Mouse (Mus musculus): Measurements from ENCODE around the gene Tcf7. TPM values are rescaled to one million over a fixed set of nuclear protein-coding genes. Genes with fewer than 3 reads are reported as not detected.
A peak's percentile ranks its signal among the peaks of the same experiment; 100 is the strongest.

Tcf7 gene
- total RNA-seq, 2 experiments from 2014 or later, result 0.82 to 1.4 TPM

- ATAC-seq (replicated peaks; ENCODE audit: poor library complexity, severe bottlenecking), result no peak
Observed at GRCm38 (mm10) chr11:52271765-52272495, 10.9 kb downstream of the Tcf7 start.

GRCm38 (mm10) chr11:52269841-52270240 lies 13.0 kb downstream of the Tcf7 start:
- ATAC-seq (replicated peaks; ENCODE audit: poor library complexity, severe bottlenecking), result no peak

DNA sequence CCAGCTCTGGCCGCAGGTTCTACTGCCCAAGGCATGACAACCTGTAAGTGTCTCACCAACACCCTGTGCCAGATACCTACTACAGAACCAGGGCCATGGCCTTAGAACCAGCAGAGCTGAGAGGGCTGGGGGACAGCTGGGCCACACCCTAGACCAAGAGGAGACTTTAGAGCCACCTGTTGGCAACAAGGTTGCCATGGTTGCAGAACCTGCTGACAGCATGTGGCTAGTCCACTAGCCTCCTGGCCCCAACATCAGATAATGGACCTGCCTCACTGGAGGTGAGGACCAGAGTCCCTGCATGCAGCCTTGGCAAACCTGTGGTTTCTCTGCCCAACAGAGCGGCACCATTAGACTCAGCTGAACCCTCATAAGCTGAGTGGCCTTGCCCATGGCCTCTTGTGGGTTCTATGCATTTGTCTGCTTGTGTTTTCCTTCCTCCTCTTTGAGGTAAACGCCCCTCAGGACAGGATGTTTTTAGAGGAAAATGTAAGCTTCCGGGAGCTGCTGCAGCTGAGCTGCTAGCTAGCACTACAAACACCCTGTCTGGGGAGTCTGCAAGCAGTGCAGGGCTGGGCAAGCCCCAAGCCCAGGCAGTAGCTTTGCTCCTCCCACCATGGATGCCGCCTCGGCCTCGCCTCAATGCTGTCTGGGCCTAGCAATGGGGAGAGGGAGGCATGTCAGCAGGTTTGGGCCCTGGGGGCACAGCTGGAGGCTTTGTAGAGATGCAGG lies 14.5 kb downstream of the Tcf7 start:
- ATAC-seq (replicated peaks; ENCODE audit: poor library complexity, severe bottlenecking), result peak; percentile 15; the same call in 1 of the 2 replicates

- no peak for ATAC-seq (replicated peaks; ENCODE audit: poor library complexity, severe bottlenecking)
Observed at GRCm38 (mm10) chr11:52267271-52267670, 15.5 kb downstream of the Tcf7 start.

DNA sequence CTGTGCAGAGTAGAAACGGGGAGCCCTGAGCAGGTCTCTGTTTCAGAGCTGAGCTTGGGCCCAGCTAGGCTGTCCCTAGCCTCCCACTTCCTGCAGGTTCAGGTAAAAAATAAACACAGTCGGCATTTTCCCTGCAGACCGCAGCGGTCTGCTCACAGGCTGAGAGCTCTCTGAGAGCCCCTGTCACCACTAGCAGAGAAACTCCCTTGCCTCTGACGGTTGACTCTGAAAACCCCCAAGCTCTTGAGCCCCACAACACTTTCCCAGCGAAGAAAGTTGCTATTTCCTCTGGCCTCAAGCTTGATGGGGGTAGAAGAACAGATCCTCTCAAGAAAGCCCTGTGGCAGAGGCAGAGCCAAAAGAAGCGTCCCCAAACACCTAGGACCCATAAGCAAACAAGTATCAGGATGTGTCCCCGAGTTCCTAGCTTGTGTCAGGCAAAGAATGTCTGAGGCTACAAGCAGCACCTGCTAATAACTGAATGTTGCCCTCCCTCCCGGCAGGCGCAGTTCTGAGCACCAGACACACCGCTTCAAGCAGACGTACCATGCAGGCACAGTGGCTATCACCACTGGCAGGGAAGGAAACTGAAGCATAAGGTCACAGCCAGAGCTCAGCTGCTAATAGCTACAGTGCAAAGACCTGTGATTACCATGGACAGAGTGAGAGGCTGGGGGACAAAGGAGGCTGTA lies 17.1 kb downstream of the Tcf7 start:
- no peak for ATAC-seq (replicated peaks; ENCODE audit: poor library complexity, severe bottlenecking)

DNA sequence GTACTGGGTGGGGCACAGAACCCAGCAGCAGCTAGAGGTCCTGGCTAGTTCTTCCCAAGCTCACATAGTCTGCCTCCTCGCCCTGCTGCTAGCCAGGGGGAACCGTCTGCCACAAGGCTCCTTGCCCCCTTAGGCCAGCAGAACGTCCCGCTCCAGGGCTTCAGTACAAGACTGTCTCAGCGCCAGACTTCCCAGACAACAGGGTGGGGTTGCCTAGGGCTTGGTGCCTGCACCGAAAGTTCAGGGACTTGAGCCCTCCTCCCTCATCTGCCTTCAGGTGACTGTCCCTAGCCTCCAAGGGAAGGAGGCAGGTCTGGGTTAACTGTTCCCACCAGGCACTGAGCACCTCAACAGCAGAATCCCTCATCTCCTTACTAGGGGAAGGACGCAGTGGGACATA lies 17.9 kb downstream of the Tcf7 start:
- no peak for ATAC-seq (replicated peaks; ENCODE audit: poor library complexity, severe bottlenecking)

DNA sequence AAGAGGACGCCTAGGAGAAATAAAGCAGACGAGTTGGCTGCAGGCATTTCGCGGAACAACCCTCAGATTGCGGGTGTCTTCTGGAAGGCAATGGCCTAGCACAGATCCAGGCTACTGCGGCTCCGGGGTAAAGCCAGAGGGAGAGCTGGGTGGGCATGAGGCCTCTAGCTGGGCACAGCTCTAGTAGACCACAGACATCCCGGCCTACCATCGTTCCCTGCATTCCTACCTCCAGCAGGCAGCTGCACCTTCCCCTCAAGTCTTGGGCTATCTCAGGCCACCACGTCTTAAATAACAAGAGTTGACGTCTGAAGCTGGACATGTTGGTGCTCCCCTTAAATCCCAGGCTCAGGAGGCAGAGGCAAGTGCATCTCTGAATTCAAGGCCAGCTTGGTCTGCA lies 20.5 kb downstream of the Tcf7 start:
- ATAC-seq (replicated peaks; ENCODE audit: poor library complexity, severe bottlenecking), result no peak

GRCm38 (mm10) chr11:52261937-52262336 lies 20.9 kb downstream of the Tcf7 start:
- peak; percentile 73 for ATAC-seq (replicated peaks; ENCODE audit: poor library complexity, severe bottlenecking)

DNA sequence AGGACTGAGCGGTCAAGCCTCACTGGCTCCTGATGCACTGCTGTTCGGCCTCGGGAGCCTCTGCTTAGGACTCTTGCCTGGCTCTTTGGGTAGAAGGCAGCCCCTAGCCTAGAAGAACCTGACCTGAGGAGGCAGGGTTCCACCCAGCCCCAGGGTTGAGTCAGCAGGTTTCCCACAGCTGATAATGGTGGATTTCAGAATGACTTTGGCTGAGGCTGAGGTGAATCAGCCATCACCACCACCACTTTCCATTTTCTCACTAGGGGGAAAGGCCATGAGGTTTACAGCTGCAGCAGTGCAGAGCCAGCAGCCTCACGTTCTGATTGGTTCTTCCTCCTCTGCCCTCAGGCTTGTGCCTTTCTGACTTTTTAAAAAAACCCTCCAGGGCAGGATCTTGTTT lies 21.9 kb downstream of the Tcf7 start:
- no peak for ATAC-seq (replicated peaks; ENCODE audit: poor library complexity, severe bottlenecking)

- no peak for ATAC-seq (replicated peaks; ENCODE audit: poor library complexity, severe bottlenecking)
Observed at GRCm38 (mm10) chr11:52258711-52259110, 24.1 kb downstream of the Tcf7 start.

DNA sequence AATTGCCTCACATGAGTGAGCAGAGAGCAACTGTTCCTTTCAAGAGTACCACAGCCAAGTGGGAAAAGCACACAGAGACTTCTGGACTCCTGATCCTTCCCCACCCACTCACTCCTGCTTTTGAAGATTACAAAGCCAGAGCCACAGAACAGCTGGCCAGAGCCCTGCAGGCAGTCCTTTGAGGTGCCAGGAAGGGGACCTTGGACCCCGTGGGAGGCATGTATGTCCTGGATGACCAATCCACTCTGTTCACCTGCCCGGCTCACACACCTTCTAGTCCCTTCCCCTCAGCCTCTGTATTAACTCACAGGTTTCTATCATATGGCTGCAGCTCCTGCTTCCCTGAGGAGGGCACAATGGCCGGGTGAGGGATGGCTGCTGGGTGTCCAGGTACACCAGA lies 25.4 kb downstream of the Tcf7 start:
- no peak for ATAC-seq (replicated peaks; ENCODE audit: poor library complexity, severe bottlenecking)

GRCm38 (mm10) chr11:52255077-52255476 lies 27.7 kb downstream of the Tcf7 start:
- no peak for ATAC-seq (replicated peaks; ENCODE audit: poor library complexity, severe bottlenecking)

DNA sequence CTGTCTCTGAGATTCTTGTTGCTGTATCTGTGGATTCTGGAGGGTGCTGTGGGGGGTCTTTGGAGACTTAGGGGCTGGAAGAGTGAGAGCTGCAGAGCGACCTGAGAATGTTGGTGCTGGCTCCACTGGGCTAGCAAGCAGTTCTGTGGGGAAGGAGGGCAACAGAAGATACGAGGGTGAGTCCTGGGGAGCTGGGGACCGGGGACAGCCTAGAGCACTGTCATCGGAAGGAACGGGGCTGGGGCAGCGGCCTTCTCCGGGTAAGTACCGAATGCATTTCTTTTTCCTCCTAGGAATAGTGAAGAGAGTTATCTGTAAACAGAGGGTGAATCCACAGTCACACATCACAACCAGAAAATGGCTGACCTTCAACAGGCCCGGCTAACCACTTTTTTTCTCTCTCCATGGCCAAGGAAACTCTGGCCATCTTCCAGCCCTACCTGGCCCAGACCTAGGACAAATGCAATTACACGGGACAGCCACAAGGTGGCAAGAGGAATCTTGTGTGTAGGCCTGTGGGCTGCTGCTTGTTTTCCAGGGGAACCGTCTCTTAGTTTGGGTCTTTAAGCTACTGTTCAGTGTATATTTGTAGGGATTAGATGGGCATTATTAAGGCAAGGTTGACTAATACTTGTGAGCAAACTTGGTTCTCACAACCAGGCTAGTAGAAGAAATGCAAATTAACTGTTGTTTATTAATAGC lies 29.0 kb downstream of the Tcf7 start:
- peak; percentile 57 for ATAC-seq (replicated peaks; ENCODE audit: poor library complexity, severe bottlenecking)

DNA sequence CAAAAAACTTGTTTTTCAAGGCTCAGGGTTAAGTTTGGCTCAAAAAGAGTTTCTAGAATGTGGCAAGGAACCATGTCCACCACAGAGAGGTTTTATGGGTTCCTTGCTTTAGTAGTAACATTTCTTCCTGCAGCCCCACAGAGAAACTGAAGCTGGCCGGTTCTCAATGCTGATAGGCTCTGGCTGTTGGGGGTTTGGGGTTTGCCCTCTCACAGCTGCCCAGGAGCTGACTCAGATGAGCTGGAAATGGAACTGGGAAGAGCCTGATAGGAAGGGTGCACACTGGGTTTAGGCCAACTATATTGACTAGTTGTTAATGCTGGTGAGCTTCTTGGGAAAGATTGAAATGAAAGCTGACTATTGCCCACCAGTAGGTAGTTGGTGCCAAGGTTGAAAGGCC lies 30.1 kb downstream of the Tcf7 start:
- no peak for ATAC-seq (replicated peaks; ENCODE audit: poor library complexity, severe bottlenecking)

DNA sequence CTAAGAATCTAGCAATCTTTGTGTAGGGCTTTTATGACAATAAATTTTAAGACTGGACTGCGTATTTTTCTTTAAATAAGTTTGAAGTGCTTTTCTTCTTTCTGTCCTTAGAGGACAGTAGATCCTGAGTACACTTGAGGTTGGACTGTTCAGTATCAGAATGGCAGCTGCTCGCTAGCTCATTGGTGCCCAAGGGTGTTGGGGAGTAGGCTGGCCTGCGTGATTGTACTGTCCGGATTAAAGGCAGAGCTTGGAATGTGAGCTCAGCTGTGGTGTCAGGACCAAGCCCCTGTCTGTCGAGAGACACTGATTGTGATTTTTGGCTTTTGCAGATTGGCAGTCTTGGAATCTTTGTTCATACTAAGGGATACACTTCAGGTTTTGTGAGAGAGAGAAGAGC lies 31.0 kb downstream of the Tcf7 start:
- ATAC-seq (replicated peaks; ENCODE audit: poor library complexity, severe bottlenecking), result no peak

DNA sequence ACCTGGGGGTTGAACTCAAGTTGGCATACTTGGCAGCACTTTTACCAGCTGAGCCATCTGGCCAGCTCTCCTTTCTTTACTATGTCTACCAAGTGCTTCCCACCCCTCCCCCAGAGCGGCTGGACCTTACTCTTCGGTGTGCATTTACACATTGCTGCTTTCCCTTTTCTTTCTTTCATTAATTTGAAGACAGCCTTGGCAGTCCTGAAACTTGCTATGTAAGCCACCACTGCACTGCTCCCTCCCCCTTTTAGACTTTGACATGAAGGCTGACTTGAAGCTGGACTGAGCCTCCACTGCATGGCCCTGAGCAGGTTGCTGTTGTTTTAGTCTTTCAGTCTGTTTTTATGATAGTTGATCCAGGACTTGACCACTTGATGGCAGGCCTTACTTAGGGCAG lies 33.4 kb downstream of the Tcf7 start:
- no peak for ATAC-seq (replicated peaks; ENCODE audit: poor library complexity, severe bottlenecking)

DNA sequence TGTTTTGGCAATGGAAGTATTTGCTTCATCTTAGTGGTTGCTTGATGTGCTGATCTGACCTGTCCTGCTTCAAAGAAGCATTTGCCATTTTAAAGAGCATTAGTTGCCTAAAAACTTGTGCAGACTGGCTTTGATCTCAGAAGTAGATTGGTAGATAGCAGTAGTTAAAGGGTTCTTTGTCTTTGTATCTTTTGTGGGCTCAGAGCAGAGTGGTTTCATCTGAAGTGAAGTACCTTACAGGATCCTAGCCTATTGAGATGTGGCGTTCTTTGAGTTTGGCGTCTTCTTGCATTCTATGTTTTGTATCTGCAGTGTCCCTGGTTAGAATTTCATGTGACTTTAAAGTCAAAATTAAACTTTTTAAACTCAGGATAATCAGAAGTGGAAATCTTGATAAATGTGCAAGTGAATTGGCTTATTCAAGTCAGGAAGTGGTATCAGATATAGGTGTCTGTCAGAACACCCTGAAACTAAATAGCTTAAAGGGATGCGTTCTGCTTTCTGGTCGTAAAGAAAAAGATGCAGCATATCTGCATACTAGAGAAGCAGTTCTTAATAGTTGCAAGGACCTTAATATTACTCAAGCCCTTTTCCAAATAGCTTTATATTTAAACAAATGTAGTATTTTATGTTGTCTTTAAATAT lies 41.8 kb downstream of the Tcf7 start:
- no peak for ATAC-seq (replicated peaks; ENCODE audit: poor library complexity, severe bottlenecking)

DNA sequence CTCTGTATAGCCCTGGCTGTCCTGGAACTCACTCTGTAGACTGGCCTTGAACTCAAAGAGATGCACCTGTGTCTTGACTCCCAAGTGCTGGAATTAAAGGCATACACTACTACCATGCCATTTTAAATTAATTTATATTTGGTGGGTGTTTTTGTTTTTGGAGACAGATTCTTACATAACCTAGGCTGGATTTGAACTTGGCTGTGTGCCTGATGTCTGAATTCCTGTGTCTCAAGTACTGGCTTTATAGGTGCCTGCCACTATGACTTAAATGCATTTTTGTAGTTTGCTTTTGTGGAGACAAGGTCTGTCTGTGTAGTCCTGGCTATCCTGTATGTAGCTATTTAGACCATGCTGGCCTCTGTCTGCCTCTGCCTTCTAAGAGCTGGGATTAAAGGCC lies 48.3 kb downstream of the Tcf7 start:
- ATAC-seq (replicated peaks; ENCODE audit: poor library complexity, severe bottlenecking), result no peak

- ATAC-seq (replicated peaks; ENCODE audit: poor library complexity, severe bottlenecking), result no peak
Observed at GRCm38 (mm10) chr11:52233906-52234305, 48.9 kb downstream of the Tcf7 start.

GRCm38 (mm10) chr11:52233043-52233653 lies 49.7 kb downstream of the Tcf7 start:
- ATAC-seq (replicated peaks; ENCODE audit: poor library complexity, severe bottlenecking), result no peak

Data from granulocyte monocyte progenitor cell, adult 5-6 weeks (primary cell).